Mouse (Mus musculus): ENCODE measurements around the gene Atg2b. TPM values are rescaled to one million over a fixed set of nuclear protein-coding genes. Genes with fewer than 3 reads are reported as not detected.

Gene Atg2b
- total and polyA plus RNA-seq, 2 experiments: 10.2 to 19.2 TPM

- TF ChIP-seq CTCF (IDR thresholded peaks at IDR 0.05; ENCODE audit: low read depth, low read length) (no peak), POLR2A (IDR thresholded peaks at IDR 0.05; ENCODE audit: extremely low read depth, insufficient read depth, low read length) (no peak)
- Histone ChIP-seq H3K79me2 (ENCODE audit: control insufficient read depth, insufficient read depth, low read length) (no peaks in the 10 kb centered on the region), H3K4me1 (ENCODE audit: control insufficient read depth, insufficient read depth, low read length) (no peaks in the 10 kb centered on the region), H3K27me3 (ENCODE audit: control insufficient read depth, insufficient read depth, low read length) (no peaks in the 10 kb centered on the region), H3K9ac (ENCODE audit: low read depth, low read length) (no peak overlapping the region), H3K36me3 (ENCODE audit: control insufficient read depth, insufficient read depth, low read length) (no peaks in the 10 kb centered on the region), H3K27ac (replicated peaks; ENCODE audit: insufficient read depth, low read depth, low read length) (no peak overlapping the region), H3K4me3 (ENCODE audit: insufficient read depth, low read depth, low read length) (no peak overlapping the region)
- 84% methylated on average over 7 of the region's 7 CpGs for WGBS
- DNase-seq (ENCODE audit: extremely low read depth, low read depth, low spot score): no peak
Observed at GRCm38 (mm10) chr12:105590786-105591185, 94.2 kb downstream of the Atg2b start.

GRCm38 (mm10) chr12:105587526-105587925 is 97.5 kb downstream of the Atg2b start:
- Histone ChIP-seq H3K27ac (replicated peaks; ENCODE audit: insufficient read depth, low read depth, low read length) (no peak overlapping the region), H3K36me3 (ENCODE audit: control insufficient read depth, insufficient read depth, low read length) (no peaks in the 10 kb centered on the region), H3K27me3 (ENCODE audit: control insufficient read depth, insufficient read depth, low read length) (no peaks in the 10 kb centered on the region), H3K79me2 (ENCODE audit: control insufficient read depth, insufficient read depth, low read length) (no peaks in the 10 kb centered on the region), H3K4me3 (ENCODE audit: insufficient read depth, low read depth, low read length) (no peak overlapping the region), H3K9ac (ENCODE audit: low read depth, low read length) (no peak overlapping the region), H3K4me1 (ENCODE audit: control insufficient read depth, insufficient read depth, low read length) (no peaks in the 10 kb centered on the region)
- WGBS: 82% methylated on average over 8 of the region's 8 CpGs
- TF ChIP-seq CTCF (IDR thresholded peaks at IDR 0.05; ENCODE audit: low read depth, low read length) (no peak), POLR2A (IDR thresholded peaks at IDR 0.05; ENCODE audit: extremely low read depth, insufficient read depth, low read length) (no peak)
- DNase-seq (ENCODE audit: extremely low read depth, low read depth, low spot score): no peak

GRCm38 (mm10) chr12:105584851-105585250 is 100.2 kb downstream of the Atg2b start:
- no peaks in the 10 kb centered on the region for H3K27me3 ChIP-seq (ENCODE audit: control insufficient read depth, insufficient read depth, low read length)
- no peak overlapping the region for H3K4me3 ChIP-seq (ENCODE audit: insufficient read depth, low read depth, low read length)
- WGBS: 9% methylated on average over 12 of the region's 12 CpGs
- no peaks in the 10 kb centered on the region for H3K4me1 ChIP-seq (ENCODE audit: control insufficient read depth, insufficient read depth, low read length)
- H3K36me3 ChIP-seq (ENCODE audit: control insufficient read depth, insufficient read depth, low read length): no peaks in the 10 kb centered on the region
- DNase-seq (ENCODE audit: extremely low read depth, low read depth, low spot score): peak; percentile 16
- TF ChIP-seq POLR2A (IDR thresholded peaks at IDR 0.05; ENCODE audit: extremely low read depth, insufficient read depth, low read length) (no peak), CTCF (IDR thresholded peaks at IDR 0.05; ENCODE audit: low read depth, low read length) (peak; percentile 95)
- no peaks in the 10 kb centered on the region for H3K79me2 ChIP-seq (ENCODE audit: control insufficient read depth, insufficient read depth, low read length)
- H3K27ac ChIP-seq (replicated peaks; ENCODE audit: insufficient read depth, low read depth, low read length): no peak overlapping the region
- H3K9ac ChIP-seq (ENCODE audit: low read depth, low read length): no peak overlapping the region

- no peak overlapping the region for H3K9ac ChIP-seq (ENCODE audit: low read depth, low read length)
- no peaks in the 10 kb centered on the region for H3K79me2 ChIP-seq (ENCODE audit: control insufficient read depth, insufficient read depth, low read length)
- no peak overlapping the region for H3K27ac ChIP-seq (replicated peaks; ENCODE audit: insufficient read depth, low read depth, low read length)
- DNase-seq (ENCODE audit: extremely low read depth, low read depth, low spot score): no peak
- no peak overlapping the region for H3K4me3 ChIP-seq (ENCODE audit: insufficient read depth, low read depth, low read length)
- 13% methylated on average over 2 of the region's 2 CpGs for WGBS
- no peaks in the 10 kb centered on the region for H3K27me3 ChIP-seq (ENCODE audit: control insufficient read depth, insufficient read depth, low read length)
- H3K4me1 ChIP-seq (ENCODE audit: control insufficient read depth, insufficient read depth, low read length): no peaks in the 10 kb centered on the region
- no peaks in the 10 kb centered on the region for H3K36me3 ChIP-seq (ENCODE audit: control insufficient read depth, insufficient read depth, low read length)
- no peak for TF ChIP-seq CTCF (IDR thresholded peaks at IDR 0.05; ENCODE audit: low read depth, low read length)
- TF ChIP-seq POLR2A (IDR thresholded peaks at IDR 0.05; ENCODE audit: extremely low read depth, insufficient read depth, low read length): no peak
Observed at GRCm38 (mm10) chr12:105583484-105583883, 101.5 kb downstream of the Atg2b start.

GRCm38 (mm10) chr12:105582486-105582885 is 102.5 kb downstream of the Atg2b start:
- Histone ChIP-seq H3K79me2 (ENCODE audit: control insufficient read depth, insufficient read depth, low read length) (no peaks in the 10 kb centered on the region), H3K9ac (ENCODE audit: low read depth, low read length) (no peak overlapping the region), H3K4me3 (ENCODE audit: insufficient read depth, low read depth, low read length) (no peak overlapping the region), H3K27me3 (ENCODE audit: control insufficient read depth, insufficient read depth, low read length) (no peaks in the 10 kb centered on the region), H3K27ac (replicated peaks; ENCODE audit: insufficient read depth, low read depth, low read length) (no peak overlapping the region), H3K36me3 (ENCODE audit: control insufficient read depth, insufficient read depth, low read length) (no peaks in the 10 kb centered on the region), H3K4me1 (ENCODE audit: control insufficient read depth, insufficient read depth, low read length) (no peaks in the 10 kb centered on the region)
- WGBS: 67% methylated on average over 9 of the region's 9 CpGs
- no peak for DNase-seq (ENCODE audit: extremely low read depth, low read depth, low spot score)
- TF ChIP-seq CTCF (IDR thresholded peaks at IDR 0.05; ENCODE audit: low read depth, low read length) (no peak), POLR2A (IDR thresholded peaks at IDR 0.05; ENCODE audit: extremely low read depth, insufficient read depth, low read length) (no peak)

GRCm38 (mm10) chr12:105580490-105580889 is 104.5 kb downstream of the Atg2b start:
- no peaks in the 10 kb centered on the region for H3K36me3 ChIP-seq (ENCODE audit: control insufficient read depth, insufficient read depth, low read length)
- H3K27me3 ChIP-seq (ENCODE audit: control insufficient read depth, insufficient read depth, low read length): no peaks in the 10 kb centered on the region
- no peaks in the 10 kb centered on the region for H3K4me1 ChIP-seq (ENCODE audit: control insufficient read depth, insufficient read depth, low read length)
- no peak for DNase-seq (ENCODE audit: extremely low read depth, low read depth, low spot score)
- no peak overlapping the region for H3K27ac ChIP-seq (replicated peaks; ENCODE audit: insufficient read depth, low read depth, low read length)
- 75% methylated on average over 17 of the region's 17 CpGs for WGBS
- no peak overlapping the region for H3K4me3 ChIP-seq (ENCODE audit: insufficient read depth, low read depth, low read length)
- no peak overlapping the region for H3K9ac ChIP-seq (ENCODE audit: low read depth, low read length)
- no peak for TF ChIP-seq CTCF (IDR thresholded peaks at IDR 0.05; ENCODE audit: low read depth, low read length)
- no peaks in the 10 kb centered on the region for H3K79me2 ChIP-seq (ENCODE audit: control insufficient read depth, insufficient read depth, low read length)

Data from liver, adult 2 months (tissue).